Mouse (Mus musculus) stomach, adult 2 months (tissue): ENCODE results near the gene Thnsl1. TPM values are rescaled to one million over a fixed set of nuclear protein-coding genes. Genes with fewer than 3 reads are reported as not detected.

Source experiments
- polyA plus RNA-seq: library from polyadenylated mRNA; depleted of rRNA; stranded (reverse); fragments of >200 nt; gene quantifications from 2 replicates; pipeline ENCODE4 v1.2.3, GENCODE M21; 2012; rRNA removed

The Thnsl1 gene
- polyA plus RNA-seq, result 1.1 and 1.5 TPM in 2 replicates

DNA sequence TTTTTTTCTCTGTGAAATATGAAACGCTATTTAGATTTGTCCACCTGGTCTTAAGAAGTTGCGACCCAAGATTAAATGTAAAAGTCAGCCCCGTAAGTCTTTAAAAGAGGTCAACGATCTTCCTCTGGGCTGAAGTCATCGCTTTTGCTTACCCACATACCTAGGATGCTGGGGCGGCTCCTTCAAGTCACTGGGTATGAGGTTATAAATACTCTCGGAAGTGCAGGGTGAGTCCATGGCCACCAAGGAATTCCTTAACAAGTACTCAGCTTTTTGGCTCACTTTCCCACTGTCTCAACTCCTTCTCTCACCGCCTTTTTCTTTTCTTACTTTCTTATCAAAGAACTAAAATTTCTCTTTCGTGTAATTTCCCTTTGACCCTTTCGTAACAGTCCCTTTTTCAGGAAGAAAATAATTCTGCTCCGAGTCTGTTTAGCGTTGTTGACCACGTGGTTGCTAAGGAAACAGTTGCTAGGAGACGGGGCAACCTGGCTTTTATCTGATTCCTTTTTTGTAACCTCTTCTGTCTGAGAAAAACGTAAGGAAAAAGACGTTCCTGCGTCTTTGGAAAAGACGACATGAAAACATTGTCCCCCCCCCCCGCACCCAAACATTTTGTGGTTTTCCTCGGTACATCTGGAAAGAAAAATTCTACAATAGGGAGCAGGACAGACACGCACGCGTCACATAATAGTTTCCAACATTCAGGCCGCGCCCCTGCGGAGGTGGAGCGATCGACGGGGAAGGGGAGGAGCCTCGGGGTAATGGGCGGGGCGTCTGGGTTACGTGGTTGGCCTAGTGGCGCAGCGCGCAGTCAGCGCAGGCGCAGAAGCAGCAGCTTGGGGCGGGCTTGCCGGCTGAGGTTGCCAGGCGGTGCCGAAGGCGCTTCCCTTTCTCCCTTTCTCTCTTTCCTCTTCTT, at the start of gene Thnsl1, which contains the start of gene Enkur:
Gene Thnsl1 (plus strand): TSS at position 813 of the 919 bp plus-strand sequence.
Gene Enkur (minus strand): TSS at position 454 of the 919 bp plus-strand sequence.

Other genes starting within 250 kb of the Thnsl1 start
- 2.8 and 7.1 TPM in 2 replicates for gene Arhgap21, start 236.8 kb upstream of the Thnsl1 start, polyA plus RNA-seq
- not detected in 2 replicates for gene Enkur, start 359 bp upstream of the Thnsl1 start, polyA plus RNA-seq
- 0.01 TPM in 1 of 2 replicates, not detected in the other for gene Gpr158, start 161.8 kb downstream of the Thnsl1 start, polyA plus RNA-seq